Mouse (Mus musculus) MEL (cell line): Measurements from ENCODE around the gene Sgpp1. TPM values are rescaled to one million over a fixed set of nuclear protein-coding genes. Genes with fewer than 3 reads are reported as not detected.
A peak's percentile ranks its signal among the peaks of the same experiment; 100 is the strongest.

Source experiments
- DNase-seq: peaks from one replicate; pipeline ENCODE4 v3.0.0; 2011; ENCODE audit warnings: low read depth, low spot score
- H3K27ac ChIP-seq: 2 replicates; pipeline ENCODE4 v1.5.1; 2012; ENCODE audit warnings: low read depth, mild to moderate bottlenecking, control low read depth, low read length, moderate library complexity; ENCODE audit not compliant: control insufficient read depth
- H3K27me3 ChIP-seq, 2 experiments: fragments of 150-350 bp in 1 of 2; sonication (generic) in 1 of 2; 2 replicates each; pipeline ENCODE4 v1.6.1; 2012; ENCODE audit warnings: low read length in 2 of 2, mild to moderate bottlenecking in 2 of 2, improper control_type of control experiment in 1 of 2, moderate library complexity in 1 of 2; ENCODE audit not compliant: insufficient read depth in 2 of 2, control insufficient read depth in 1 of 2
- H3K36me3 ChIP-seq, 2 experiments: 2 replicates each; pipeline ENCODE4 v1.6.1; 2012 to 2014; ENCODE audit warnings: low read length in 2 of 2, improper control_type of control experiment in 1 of 2, inconsistent platforms in 1 of 2, mild to moderate bottlenecking in 1 of 2; ENCODE audit not compliant: insufficient read depth in 2 of 2, control insufficient read depth in 1 of 2
- H3K4me1 ChIP-seq, 2 experiments: fragments of 150-350 bp in 1 of 2; sonication (generic) in 1 of 2; 2 replicates each; pipeline ENCODE4 v1.6.1; 2012; ENCODE audit warnings: low read length in 2 of 2, improper control_type of control experiment in 1 of 2, mild to moderate bottlenecking in 1 of 2; ENCODE audit not compliant: insufficient read depth in 2 of 2, control insufficient read depth in 1 of 2
- H3K4me3 ChIP-seq, 2 experiments: fragments of 150-350 bp in 1 of 2; sonication (generic) in 1 of 2; 2 replicates each; pipeline ENCODE4 v1.5.1; 2012; ENCODE audit warnings: low read depth in 2 of 2, low read length in 2 of 2, mild to moderate bottlenecking in 2 of 2, moderate library complexity in 2 of 2, control low read depth in 1 of 2, improper control_type of control experiment in 1 of 2; ENCODE audit not compliant: control insufficient read depth in 1 of 2, insufficient read depth in 1 of 2
- H3K79me2 ChIP-seq: 2 replicates; pipeline ENCODE4 v1.6.1; 2012; ENCODE audit warnings: mild to moderate bottlenecking, low read length, moderate library complexity; ENCODE audit not compliant: control insufficient read depth, poor library complexity, insufficient read depth
- H3K9ac ChIP-seq: 2 replicates; pipeline ENCODE4 v1.6.1; 2012; ENCODE audit warnings: low read depth, mild to moderate bottlenecking, control low read depth, low read length, moderate library complexity; ENCODE audit not compliant: control insufficient read depth, poor library complexity, severe bottlenecking
- H3K9me3 ChIP-seq: fragments of 150-350 bp; sonication (generic); replicated peaks from 2 replicates; pipeline ENCODE4 v1.6.1; 2012; ENCODE audit warnings: mild to moderate bottlenecking, low read length, improper control_type of control experiment, moderate library complexity; ENCODE audit not compliant: insufficient read depth
- CHD2 ChIP-seq: IDR thresholded peaks from 2 replicates; pipeline ENCODE4 v1.6.1; 2011; ENCODE audit warnings: low read length, improper control_type of control experiment
- E2F4 ChIP-seq: IDR thresholded peaks from 2 replicates; pipeline ENCODE4 v1.6.1; 2011; ENCODE audit warnings: low read depth, low read length, improper control_type of control experiment, borderline replicate concordance
- ELF1 ChIP-seq: IDR thresholded peaks from 2 replicates; pipeline ENCODE4 v1.6.1; 2014; ENCODE audit warnings: low read depth, mild to moderate bottlenecking, inconsistent platforms, low read length, improper control_type of control experiment, moderate library complexity
- EP300 ChIP-seq, 2 experiments: IDR thresholded peaks; 2 replicates each; pipeline ENCODE4 v1.6.1; 2011; ENCODE audit warnings: improper control_type of control experiment in 2 of 2, low read length in 2 of 2, low read depth in 1 of 2, mild to moderate bottlenecking in 1 of 2
- ETS1 ChIP-seq: IDR thresholded peaks from 2 replicates; pipeline ENCODE4 v1.6.1; 2012; ENCODE audit warnings: low read depth, mild to moderate bottlenecking, inconsistent platforms, low read length, improper control_type of control experiment, moderate library complexity
- GABPA ChIP-seq: IDR thresholded peaks from 2 replicates; pipeline ENCODE4 v1.6.1; 2012; ENCODE audit warnings: low read depth, mild to moderate bottlenecking, inconsistent platforms, low read length, improper control_type of control experiment, moderate library complexity
- JUND ChIP-seq: IDR thresholded peaks from 2 replicates; pipeline ENCODE4 v1.6.1; 2011; ENCODE audit warnings: low read depth, mild to moderate bottlenecking, improper control_type of control experiment, low read length
- MAFK ChIP-seq: IDR thresholded peaks from 2 replicates; pipeline ENCODE4 v1.6.1; 2011; ENCODE audit warnings: low read depth, mild to moderate bottlenecking, low read length, improper control_type of control experiment, borderline replicate concordance
- MXI1 ChIP-seq: IDR thresholded peaks from 2 replicates; pipeline ENCODE4 v1.6.1; 2011; ENCODE audit warnings: mild to moderate bottlenecking, low read depth, low read length, improper control_type of control experiment
- MYB ChIP-seq: IDR thresholded peaks from 2 replicates; pipeline ENCODE4 v1.6.1; 2011; ENCODE audit warnings: mild to moderate bottlenecking, low read depth, low read length, improper control_type of control experiment
- NELFE ChIP-seq: IDR thresholded peaks from 2 replicates; pipeline ENCODE4 v1.6.1; 2011; ENCODE audit warnings: low read depth, low read length, improper control_type of control experiment
- POLR2AphosphoS2 ChIP-seq: IDR thresholded peaks from 2 replicates; pipeline ENCODE4 v1.6.1; 2011; ENCODE audit warnings: low read length, improper control_type of control experiment
- RCOR1 ChIP-seq: IDR thresholded peaks from 2 replicates; pipeline ENCODE4 v1.6.1; 2012; ENCODE audit warnings: low read depth, mild to moderate bottlenecking, inconsistent platforms, low read length, improper control_type of control experiment
- TBP ChIP-seq: IDR thresholded peaks from 2 replicates; pipeline ENCODE4 v1.8.0; 2011; ENCODE audit warnings: low read depth, low read length, improper control_type of control experiment
- UBTF ChIP-seq: IDR thresholded peaks from 2 replicates; pipeline ENCODE4 v1.6.1; 2012; ENCODE audit warnings: low read depth, mild to moderate bottlenecking, inconsistent platforms, low read length, improper control_type of control experiment, moderate library complexity, borderline replicate concordance; ENCODE audit not compliant: insufficient read depth
- USF2 ChIP-seq, 2 experiments: IDR thresholded peaks; 2 replicates each; pipeline ENCODE4 v1.6.1; 2011 to 2012; ENCODE audit warnings: improper control_type of control experiment in 2 of 2, low read length in 2 of 2, borderline replicate concordance in 1 of 2, inconsistent platforms in 1 of 2, low read depth in 1 of 2, mild to moderate bottlenecking in 1 of 2; ENCODE audit not compliant: insufficient read depth in 1 of 2
- ZC3H11A ChIP-seq: IDR thresholded peaks from 2 replicates; pipeline ENCODE4 v1.6.1; 2012; ENCODE audit warnings: low read depth, mild to moderate bottlenecking, inconsistent platforms, low read length, improper control_type of control experiment
- polyA plus RNA-seq, 2 experiments: library from polyadenylated mRNA; stranded (reverse) in 1 of 2; unstranded in 1 of 2; fragments of >175 nt in 1 of 2; fragments of >200 nt in 1 of 2; gene quantifications; 2 replicates each; pipeline versions ENCODE4 v1.2.1 to v1.2.4; 2012; ENCODE audit warnings: low replicate concordance in 2 of 2, low read depth in 1 of 2; ENCODE audit not compliant: insufficient read length in 2 of 2, insufficient read depth in 1 of 2, missing spikeins in 1 of 2
- total RNA-seq: library from RNA; depleted of rRNA; stranded (reverse); fragments of 300-350 nt; gene quantifications from 2 replicates; pipeline ENCODE4 v1.2.3, GENCODE M21; 2012

The Sgpp1 gene
- total and polyA plus RNA-seq, 3 experiments, result 22.7 to 28.8 TPM; not detected in 1

DNA sequence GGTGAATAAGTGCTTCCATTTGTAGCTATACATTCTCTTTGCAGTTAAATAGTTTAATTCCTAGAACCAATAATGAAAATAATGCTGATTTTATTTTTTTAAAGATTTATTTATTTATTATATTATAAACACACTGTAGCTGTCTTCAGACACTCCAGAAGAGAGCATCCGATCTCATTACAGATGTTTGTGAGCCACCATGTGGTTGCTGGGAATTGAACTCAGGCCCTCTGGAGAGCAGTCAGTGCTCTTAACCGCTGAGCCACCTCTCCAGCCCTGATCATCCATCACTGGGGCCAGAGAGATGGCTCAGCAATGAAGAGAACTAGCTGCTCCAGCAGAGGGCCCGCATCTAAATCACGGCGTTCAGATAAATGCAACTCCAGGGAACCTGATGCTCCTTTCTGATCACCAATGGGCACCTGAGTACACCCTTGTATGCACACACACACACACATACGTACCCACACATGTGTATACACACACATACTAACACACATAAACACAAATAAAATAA lies 3.5 kb downstream of the Sgpp1 start:
- Histone ChIP-seq H3K36me3 (peaks cover 0 to 33% of the 10 kb centered on the region in 2 experiments; a peak in 2 of 4 replicates), H3K27me3 (no peaks in the 10 kb centered on the region), H3K27ac (no peak overlapping the region), H3K9ac (no peak overlapping the region), H3K4me1 (peaks cover 14 to 17% of the 10 kb centered on the region in 2 experiments; a peak in 3 of 4 replicates), H3K4me3 (no peak overlapping the region; a peak in 1 of 4 replicates), H3K79me2 (peaks cover 60% of the 10 kb centered on the region), H3K9me3 (no peaks in the 10 kb centered on the region)
- DNase-seq, result no peak
- TF ChIP-seq TBP, result 0 out of 2 replicates have a peak, but pooled peaks have one; percentile 19
- no peak for TF ChIP-seq RCOR1

DNA sequence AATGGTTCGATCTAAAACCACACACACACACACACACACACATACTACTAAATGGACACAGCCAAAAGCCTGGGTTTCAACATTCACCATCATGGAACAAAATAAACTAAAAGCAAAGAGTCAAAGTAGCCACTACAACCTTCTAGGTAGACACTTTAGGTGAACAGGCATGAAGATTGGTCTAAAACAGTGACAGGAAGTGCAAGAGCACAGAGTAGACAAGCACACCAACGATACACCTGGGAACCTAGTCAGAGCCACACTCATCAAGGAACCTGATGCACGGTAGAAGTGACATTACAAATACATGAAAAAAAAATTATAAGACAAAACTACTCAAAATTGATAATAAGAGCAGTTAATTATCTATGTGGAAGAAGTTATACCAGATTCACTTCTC lies 4.0 kb downstream of the Sgpp1 start:
- Histone ChIP-seq H3K79me2 (peaks cover 62% of the 10 kb centered on the region), H3K36me3 (peaks cover 0 to 35% of the 10 kb centered on the region in 2 experiments; a peak in 2 of 4 replicates), H3K27ac (no peak overlapping the region), H3K4me3 (no peak overlapping the region), H3K9ac (no peak overlapping the region), H3K4me1 (peaks cover 14 to 20% of the 10 kb centered on the region in 2 experiments), H3K27me3 (no peaks in the 10 kb centered on the region), H3K9me3 (no peaks in the 10 kb centered on the region)
- TF ChIP-seq MAFK (no peak), GABPA (no peak), MXI1 (no peak), E2F4 (no peak), CHD2 (no peak), RCOR1 (no peak), MYB (no peak), POLR2AphosphoS2 (no peak), UBTF (no peak), ETS1 (no peak)
- DNase-seq, result no peak

DNA sequence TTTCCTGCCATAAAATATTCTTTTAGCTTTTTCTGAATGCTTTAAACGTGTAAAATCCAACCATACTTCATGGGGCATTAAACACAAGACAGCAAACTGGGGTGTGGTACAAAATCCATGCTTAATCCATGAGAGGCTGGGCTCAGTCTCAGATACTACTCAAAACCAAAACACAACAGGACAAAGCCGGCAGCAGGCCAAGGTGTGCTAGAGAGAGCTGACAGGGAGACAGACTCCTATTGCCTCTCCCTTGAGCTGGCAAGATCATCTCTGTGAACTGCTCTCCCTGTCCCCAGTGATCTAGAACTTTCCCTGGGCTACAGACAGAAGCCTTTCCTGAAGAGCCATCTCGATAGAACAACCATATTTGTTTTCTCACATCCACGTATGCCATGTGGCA lies 5.1 kb downstream of the Sgpp1 start:
- Histone ChIP-seq H3K4me3 (no peak overlapping the region), H3K4me1 (peaks cover 11 to 25% of the 10 kb centered on the region in 2 experiments)

More for the DNA sequence above, 5.1 kb downstream of the Sgpp1 start:
- H3K27me3 ChIP-seq, result no peaks in the 10 kb centered on the region
- H3K9ac ChIP-seq, result no peak overlapping the region
- no peaks in the 10 kb centered on the region for H3K9me3 ChIP-seq
- no peak for TF ChIP-seq NELFE
- TF ChIP-seq ZC3H11A, result no peak
- no peak for TF ChIP-seq E2F4
- no peak for TF ChIP-seq JUND
- no peak for TF ChIP-seq CHD2
- no peak for TF ChIP-seq RCOR1
- no peak for TF ChIP-seq USF2 (IDR thresholded peaks at IDR 0.05; ENCODE audit: borderline replicate concordance in 1 of 2, insufficient read depth in 1 of 2, low read depth in 1 of 2, low read length in 2 of 2)
- no peak for TF ChIP-seq EP300 (IDR thresholded peaks at IDR 0.05; ENCODE audit: low read depth in 1 of 2, low read length in 2 of 2)
- TF ChIP-seq GABPA, result no peak
- TF ChIP-seq UBTF, result no peak
- TF ChIP-seq ETS1, result no peak
- no peak for TF ChIP-seq ELF1
- H3K36me3 ChIP-seq, result peaks cover 0 to 37% of the 10 kb centered on the region in 2 experiments; a peak in 2 of 4 replicates
- DNase-seq, result no peak
- H3K79me2 ChIP-seq, result peaks cover 68% of the 10 kb centered on the region
- H3K27ac ChIP-seq, result no peak overlapping the region
